Mouse (Mus musculus): ENCODE results near the gene Morn2. TPM values are rescaled to one million over a fixed set of nuclear protein-coding genes. Genes with fewer than 3 reads are reported as not detected.

Gene Morn2
- total RNA-seq, 4 experiments from 2014 or later: 5.5 to 9.6 (median 7.1) TPM

DNA sequence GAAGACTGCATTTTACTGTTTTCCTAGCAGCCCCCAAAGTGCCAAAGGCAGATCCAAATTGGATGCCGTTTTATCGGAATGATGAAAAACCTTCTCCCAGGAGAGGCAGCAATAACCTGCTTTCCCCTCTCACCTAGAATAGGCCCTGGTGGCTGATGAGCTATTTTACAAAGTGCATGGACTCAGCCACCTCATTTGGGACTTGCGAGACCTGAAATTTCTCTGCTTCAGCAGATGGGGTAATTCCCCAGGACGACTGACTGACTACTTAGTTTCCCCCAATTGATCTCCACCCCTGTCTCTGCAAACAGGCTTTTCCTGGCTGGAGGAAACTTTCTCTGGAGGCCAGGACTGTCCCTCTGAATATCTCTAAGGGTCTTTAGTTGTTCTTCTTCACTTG, 33.0 kb downstream of the Morn2 start:
- no peak for DNase-seq (ENCODE audit: low spot score in 2 of 2)

- no peak for DNase-seq (ENCODE audit: low spot score in 2 of 2)
These were observed 33.7 kb downstream of the Morn2 start for GRCm38 (mm10) chr17:80323658-80324057.

GRCm38 (mm10) chr17:80324521-80324920, 34.5 kb downstream of the Morn2 start:
- no peak for DNase-seq (ENCODE audit: low spot score in 2 of 2)

GRCm38 (mm10) chr17:80325456-80325855, 35.5 kb downstream of the Morn2 start:
- no peak for DNase-seq (ENCODE audit: low spot score in 2 of 2)

- DNase-seq (ENCODE audit: low spot score in 2 of 2): no peak
These were observed 36.4 kb downstream of the Morn2 start for GRCm38 (mm10) chr17:80326431-80326830.

DNA sequence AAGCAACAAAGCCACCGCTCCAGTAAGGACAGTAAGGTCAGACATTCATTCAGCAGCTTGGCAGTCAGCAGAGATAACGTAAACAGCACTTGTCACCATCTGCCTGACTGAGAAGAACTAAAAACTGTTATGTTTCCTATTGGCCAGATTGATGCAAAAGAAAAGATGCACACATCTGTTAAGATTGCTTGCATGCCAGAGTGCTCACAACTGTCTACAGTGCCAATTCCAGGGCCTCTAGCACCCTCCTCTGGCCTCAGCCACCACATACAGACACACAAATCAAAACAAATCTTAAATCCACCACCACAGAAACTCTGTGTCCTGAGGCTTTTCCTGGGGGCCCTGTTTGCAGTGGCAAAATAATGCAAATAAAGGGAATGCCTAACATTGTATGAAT, 42.4 kb downstream of the Morn2 start:
- DNase-seq (ENCODE audit: low spot score in 2 of 2): no peak

DNA sequence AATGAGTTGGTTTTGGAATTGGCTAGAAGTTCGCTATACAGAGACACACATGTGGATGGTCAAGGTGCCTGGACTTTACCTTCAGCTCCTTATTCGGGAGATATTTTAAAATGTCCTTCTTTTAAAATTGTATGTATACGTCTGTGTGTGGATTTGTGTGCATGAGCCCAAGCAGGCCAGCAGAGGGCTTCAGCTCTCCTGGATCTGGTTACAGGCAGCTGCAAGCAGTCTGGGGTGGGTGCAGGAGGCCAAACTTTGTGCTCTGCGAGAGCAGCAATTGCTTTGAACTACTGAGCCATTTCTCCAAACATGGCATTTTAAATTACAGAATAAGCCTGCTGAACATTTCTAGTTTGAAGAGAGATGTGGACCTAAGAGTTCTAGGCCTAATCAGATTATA, 55.3 kb downstream of the Morn2 start:
- no peak for DNase-seq (ENCODE audit: low spot score in 2 of 2)

- DNase-seq (ENCODE audit: low spot score in 2 of 2): no peak
These were observed 56.7 kb downstream of the Morn2 start for GRCm38 (mm10) chr17:80346591-80347125.

Other genes with a start within 250 kb of the Morn2 start
- 10 to 100 TPM; 15.5 to 16.7 (median 16.0) TPM for gene Hnrnpll, start 227.9 kb upstream of the Morn2 start, total RNA-seq (2022)
- 1 to 10 TPM; 1.9 to 3.0 (median 2.4) TPM for gene Galm, start 162.7 kb upstream of the Morn2 start, total RNA-seq (2022)
- gene Srsf7, start 82.9 kb upstream of the Morn2 start, total RNA-seq (2022): 10 to 100 TPM; 25.5 to 31.1 (median 28.5) TPM
- gene Ttc39d, start 82.7 kb upstream of the Morn2 start, total RNA-seq (2022): under 1 TPM in 1 of 4 experiments, not detected in 3; 0.13 TPM
- gene Gemin6, start 65.8 kb upstream of the Morn2 start, total RNA-seq (2022): 1 to 10 TPM; 6.0 to 8.1 (median 7.2) TPM
- 10 to 100 TPM in 1 of 4 experiments, 1 to 10 TPM in 3; 6.8 to 10.0 (median 7.6) TPM for gene Dhx57, start 273 bp downstream of the Morn2 start, total RNA-seq (2022)
- not detected for gene Arhgef33, start 17.2 kb downstream of the Morn2 start, total RNA-seq (2022)
- gene Gm10190, start 83.3 kb downstream of the Morn2 start, total RNA-seq (2022): not detected
- gene Sos1, start 190.2 kb downstream of the Morn2 start, total RNA-seq (2022): 10 to 100 TPM; 13.2 to 16.6 (median 16.0) TPM